Mouse (Mus musculus) testis, adult 2 months (tissue): ENCODE measurements around the gene Ogdhl. TPM values are rescaled to one million over a fixed set of nuclear protein-coding genes. Genes with fewer than 3 reads are reported as not detected.
A peak's percentile ranks its signal among the peaks of the same experiment; 100 is the strongest.

ENCODE experiments used
- H3K27ac ChIP-seq: fragments of 200-500 bp; 2 replicates; pipeline ENCODE4 v1.5.1; 2012; ENCODE audit warnings: low read depth, low read length; ENCODE audit not compliant: control insufficient read depth, insufficient read depth
- H3K27me3 ChIP-seq: fragments of 200-500 bp; 2 replicates; pipeline ENCODE4 v1.6.1; 2012; ENCODE audit warnings: mild to moderate bottlenecking, low read length, moderate library complexity; ENCODE audit not compliant: control insufficient read depth, insufficient read depth
- H3K36me3 ChIP-seq: fragments of 200-500 bp; 2 replicates; pipeline ENCODE4 v1.6.1; 2012; ENCODE audit warnings: mild to moderate bottlenecking, low read length; ENCODE audit not compliant: control insufficient read depth, insufficient read depth
- H3K4me1 ChIP-seq: fragments of 200-500 bp; 2 replicates; pipeline ENCODE4 v1.6.1; 2012; ENCODE audit warnings: low read length; ENCODE audit not compliant: control insufficient read depth, insufficient read depth
- H3K4me3 ChIP-seq: fragments of 200-500 bp; 2 replicates; pipeline ENCODE4 v1.5.1; 2012; ENCODE audit warnings: low read depth, mild to moderate bottlenecking, low read length, moderate library complexity, mixed read lengths; ENCODE audit not compliant: control insufficient read depth
- CTCF ChIP-seq: fragments of 200-500 bp; IDR thresholded peaks from 2 replicates; pipeline ENCODE4 v1.5.1; 2012; ENCODE audit warnings: low read depth, mild to moderate bottlenecking, inconsistent platforms, low read length, moderate library complexity; ENCODE audit not compliant: control insufficient read depth, insufficient read depth, insufficient replicate concordance
- POLR2A ChIP-seq: fragments of 200-500 bp; IDR thresholded peaks from 2 replicates; pipeline ENCODE4 v1.6.1; 2012; ENCODE audit warnings: low read depth, mild to moderate bottlenecking, inconsistent platforms, low read length, moderate library complexity; ENCODE audit not compliant: control insufficient read depth
- polyA plus RNA-seq: library from polyadenylated mRNA; depleted of rRNA; stranded (reverse); fragments of >200 nt; gene quantifications from 2 replicates; pipeline ENCODE4 v1.2.3, GENCODE M21; 2012

Ogdhl gene
- polyA plus RNA-seq, 1 experiment = 14.2 TPM

DNA sequence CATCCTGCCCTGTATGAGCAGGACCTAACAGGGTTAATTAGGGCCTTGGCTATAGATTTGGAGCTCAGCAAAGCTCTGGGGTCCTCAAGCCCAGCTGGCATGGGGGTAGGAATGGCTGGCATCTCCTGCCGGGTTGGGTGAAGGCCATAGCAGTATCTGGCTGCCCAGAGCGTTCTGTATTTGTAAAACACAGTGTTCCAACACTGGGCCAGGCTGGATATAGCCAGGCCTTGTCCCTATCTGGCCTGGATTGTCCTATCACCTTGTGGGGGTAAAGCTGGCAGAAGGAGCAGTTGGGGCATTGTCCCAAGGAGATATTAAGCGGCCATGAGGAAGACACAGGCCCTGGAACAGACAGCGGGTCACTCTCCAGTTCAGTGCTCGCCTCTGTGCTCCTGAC lies 1.4 kb downstream of the Ogdhl start:
- H3K27me3 ChIP-seq = no peaks in the 10 kb centered on the region
- H3K36me3 ChIP-seq = no peaks in the 10 kb centered on the region
- no peak overlapping the region for H3K4me3 ChIP-seq
- peaks cover 10% of the 10 kb centered on the region for H3K4me1 ChIP-seq
- TF ChIP-seq POLR2A (no peak), CTCF (no peak)
- H3K27ac ChIP-seq = peak overlapping the region; percentile 63; the same call in 1 of the 2 replicates

DNA sequence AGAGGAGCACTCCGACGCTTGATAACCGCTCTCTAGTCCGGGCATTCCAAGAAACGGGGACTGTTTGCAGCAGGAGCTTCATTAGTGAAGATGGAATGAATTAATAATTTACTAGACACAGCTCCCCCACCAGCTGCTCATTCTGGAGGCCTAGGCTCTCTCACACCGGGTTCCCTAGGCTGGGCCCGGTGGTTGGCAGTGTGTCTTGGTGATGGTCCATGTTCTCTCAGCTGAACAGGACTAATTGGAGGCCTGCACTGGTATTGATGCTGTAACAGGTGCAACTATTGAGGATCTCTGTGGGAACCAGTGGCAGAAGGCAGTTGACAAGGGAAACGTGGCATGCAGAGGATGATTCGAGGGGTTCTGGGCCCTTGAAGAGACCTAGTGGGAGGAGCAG lies 5.5 kb downstream of the Ogdhl start:
- no peak for TF ChIP-seq POLR2A
- TF ChIP-seq CTCF = no peak
- Histone ChIP-seq H3K27ac (no peak overlapping the region), H3K4me3 (no peak overlapping the region), H3K27me3 (no peaks in the 10 kb centered on the region), H3K36me3 (no peaks in the 10 kb centered on the region), H3K4me1 (peaks cover 5% of the 10 kb centered on the region)

DNA sequence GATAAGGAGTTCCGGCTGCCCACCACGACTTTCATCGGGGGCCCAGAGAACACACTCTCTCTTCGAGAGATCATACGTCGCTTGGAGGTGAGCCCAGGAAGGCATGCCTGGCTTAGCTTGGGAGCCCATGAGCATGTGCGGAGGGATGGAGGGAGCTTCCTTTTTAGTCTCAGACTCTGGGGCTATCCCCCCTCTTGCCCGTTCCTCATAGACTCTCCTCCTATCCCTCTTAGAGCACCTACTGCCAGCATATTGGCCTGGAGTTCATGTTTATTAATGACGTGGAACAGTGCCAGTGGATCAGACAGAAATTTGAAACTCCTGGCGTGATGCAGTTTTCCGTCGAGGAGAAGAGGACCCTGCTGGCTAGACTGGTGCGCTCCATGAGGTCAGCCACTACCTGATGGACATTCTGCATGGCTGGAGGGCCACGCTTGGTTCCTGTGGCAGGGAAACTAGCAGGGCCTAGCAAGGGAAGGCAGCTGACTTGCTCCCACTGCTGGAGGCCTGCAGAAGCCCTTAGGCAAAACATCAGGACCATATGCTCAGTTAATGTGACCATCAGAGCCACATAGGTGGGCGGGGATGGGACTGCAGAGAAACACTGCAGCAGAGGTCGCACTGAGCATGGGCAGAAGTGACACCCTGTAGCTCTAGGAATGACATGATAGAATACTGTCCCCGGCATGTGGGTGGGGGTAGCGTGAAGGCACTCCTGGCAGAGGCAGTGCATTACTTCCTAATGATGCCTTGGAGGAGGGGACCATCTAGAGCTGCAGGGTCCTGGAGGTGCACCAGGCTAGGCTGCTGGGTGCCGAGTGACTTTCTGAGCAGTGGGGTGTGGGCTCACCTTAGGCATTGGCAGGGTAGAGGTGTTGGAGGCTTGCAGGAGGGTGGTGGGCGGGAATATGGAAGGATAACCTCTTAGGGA lies 11.0 kb downstream of the Ogdhl start:
- no peaks in the 10 kb centered on the region for H3K4me1 ChIP-seq
- H3K27me3 ChIP-seq = no peaks in the 10 kb centered on the region
- H3K36me3 ChIP-seq = no peaks in the 10 kb centered on the region
- H3K27ac ChIP-seq = no peak overlapping the region
- TF ChIP-seq POLR2A = no peak
- TF ChIP-seq CTCF = no peak
- H3K4me3 ChIP-seq = no peak overlapping the region

DNA sequence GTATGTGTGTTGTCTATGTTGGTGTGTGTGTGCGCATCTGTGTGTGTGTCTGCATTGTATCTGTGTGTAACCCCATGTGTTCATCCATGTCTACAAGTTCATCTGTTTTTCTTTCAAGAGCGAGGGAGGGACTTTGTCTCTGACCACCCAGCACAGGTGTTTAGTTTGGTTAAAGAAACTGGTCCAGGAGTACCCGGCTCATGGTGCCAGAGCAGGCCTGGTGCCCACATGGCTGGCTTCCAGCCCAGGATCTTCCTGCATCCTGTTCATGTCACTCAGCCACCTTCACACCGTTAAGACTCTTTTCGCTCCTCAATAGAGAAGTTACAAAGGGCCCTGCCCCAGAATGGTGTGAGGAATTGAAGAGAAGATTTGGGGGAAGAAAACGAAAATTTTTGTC lies 14.2 kb downstream of the Ogdhl start:
- Histone ChIP-seq H3K4me3 (no peak overlapping the region), H3K36me3 (no peaks in the 10 kb centered on the region), H3K27ac (no peak overlapping the region), H3K4me1 (no peaks in the 10 kb centered on the region), H3K27me3 (no peaks in the 10 kb centered on the region)
- TF ChIP-seq POLR2A (no peak), CTCF (no peak)

DNA sequence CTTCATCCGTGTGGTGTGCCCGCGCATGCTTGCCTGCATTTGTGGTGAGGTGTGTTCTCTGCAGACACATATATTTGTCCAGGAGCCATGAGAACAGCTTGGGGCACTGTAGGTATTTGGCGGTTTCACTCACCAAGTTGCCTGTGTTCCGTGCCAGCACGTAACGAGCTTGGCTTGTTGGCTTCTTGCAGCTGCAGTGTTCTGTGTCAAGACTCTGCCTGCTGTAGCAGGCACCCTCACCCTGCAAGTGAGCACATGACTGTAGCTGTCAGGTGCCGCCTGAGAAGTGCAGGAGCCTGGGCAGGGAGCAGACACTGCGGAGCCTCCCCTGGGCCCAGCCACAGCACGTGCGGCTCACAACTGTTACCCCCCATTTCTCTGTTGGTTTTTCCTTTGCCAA lies 14.7 kb downstream of the Ogdhl start:
- Histone ChIP-seq H3K4me1 (no peaks in the 10 kb centered on the region), H3K27ac (no peak overlapping the region), H3K27me3 (no peaks in the 10 kb centered on the region), H3K4me3 (no peak overlapping the region), H3K36me3 (no peaks in the 10 kb centered on the region)
- TF ChIP-seq POLR2A (no peak), CTCF (no peak)

DNA sequence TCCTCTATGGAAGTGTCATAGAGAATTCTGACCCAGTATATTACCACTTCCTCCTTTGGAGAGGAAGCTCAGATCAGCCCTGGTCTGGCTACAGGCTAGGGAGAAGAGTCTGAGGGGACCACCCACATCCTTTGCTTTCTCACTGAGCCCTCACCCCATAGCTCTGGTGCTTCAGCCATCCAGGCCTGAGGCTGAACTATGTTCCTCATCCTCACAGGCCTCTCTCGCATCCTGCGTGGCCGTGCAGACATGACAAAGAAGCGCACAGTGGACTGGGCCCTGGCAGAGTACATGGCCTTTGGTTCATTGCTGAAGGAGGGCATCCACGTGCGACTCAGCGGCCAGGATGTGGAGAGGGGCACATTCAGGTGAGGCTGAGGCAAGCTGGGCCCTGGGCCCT lies 20.0 kb downstream of the Ogdhl start:
- TF ChIP-seq CTCF (no peak), POLR2A (no peak)
- Histone ChIP-seq H3K4me3 (no peak overlapping the region), H3K27ac (no peak overlapping the region), H3K4me1 (no peaks in the 10 kb centered on the region), H3K27me3 (no peaks in the 10 kb centered on the region), H3K36me3 (no peaks in the 10 kb centered on the region)

DNA sequence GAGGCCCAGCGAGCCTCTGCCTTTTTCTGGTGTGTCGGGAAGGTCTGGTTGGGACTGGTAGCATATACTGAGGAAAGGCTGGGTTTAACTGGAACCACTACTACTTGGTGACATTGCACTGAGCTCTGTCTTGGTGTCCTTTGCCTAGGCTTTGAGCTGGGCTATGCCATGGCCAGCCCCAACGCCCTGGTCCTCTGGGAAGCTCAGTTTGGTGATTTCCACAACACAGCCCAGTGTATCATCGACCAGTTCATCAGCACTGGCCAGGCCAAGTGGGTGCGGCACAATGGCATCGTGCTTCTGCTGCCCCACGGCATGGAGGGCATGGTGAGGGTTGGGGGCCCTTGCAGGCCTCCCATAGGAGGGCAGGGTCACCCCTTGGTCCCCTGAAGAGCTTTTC lies 22.4 kb downstream of the Ogdhl start:
- Histone ChIP-seq H3K36me3 (no peaks in the 10 kb centered on the region), H3K4me3 (no peak overlapping the region), H3K27me3 (no peaks in the 10 kb centered on the region), H3K27ac (no peak overlapping the region), H3K4me1 (no peaks in the 10 kb centered on the region)
- TF ChIP-seq POLR2A (no peak), CTCF (no peak)
